In the genomic region with DNA sequence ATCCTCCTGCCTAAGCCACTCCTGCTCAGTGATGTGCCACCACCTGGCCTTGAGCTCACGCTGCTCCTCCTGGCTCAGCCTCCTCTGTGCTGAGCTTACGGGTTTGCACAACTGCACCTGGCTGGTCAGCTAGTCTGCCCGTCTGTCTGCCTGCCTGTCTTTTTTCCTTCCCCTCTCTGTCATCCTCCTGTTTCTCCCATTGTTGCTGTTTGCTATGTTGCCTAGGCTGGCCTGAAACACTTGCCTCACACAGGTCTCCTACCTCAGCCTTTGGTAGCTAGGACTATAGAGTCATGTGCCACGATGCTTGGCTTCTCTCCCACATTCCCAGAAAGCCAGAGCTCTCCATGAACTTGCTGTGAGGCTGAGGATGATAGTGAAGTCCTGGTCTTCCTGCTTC, we compare ENCODE assay signal across 14 mouse cellular contexts. TPM values are rescaled to one million over a fixed set of nuclear protein-coding genes. Genes with fewer than 3 reads are reported as not detected.
A peak's percentile ranks its signal among the peaks of the same experiment; 100 is the strongest.
DNase-seq lines count a peak whose midpoint lies in the region; ATAC-seq and TF ChIP-seq lines count a peak whose summit lies in the region.
"Had no signal": no experiment of that assay in that cellular context is flagged by ENCODE, and none has a peak within 500 bp of the region (broad histone marks: within the 10 kb centered on the region; RNA-seq: fewer than 3 reads in every experiment).

No protein-coding gene starts in this region.

- peaks cover 40% of the 10 kb centered on the region for H3K36me3 ChIP-seq in forebrain, embryonic 14.5 days (ENCODE audit: control insufficient read depth, insufficient read depth, low read length)
- no peaks in the 10 kb centered on the region; the same call in 1 of the 2 replicates for H3K36me3 ChIP-seq in midbrain, embryonic 16.5 days (ENCODE audit: control insufficient read depth, insufficient read depth, low read length)

- no peak overlapping the region for H3K4me3 ChIP-seq in layer of hippocampus, adult 2 months
- no peak overlapping the region for H3K4me3 ChIP-seq in forebrain, embryonic 14.5 days (ENCODE audit: low read depth, low read length)
- H3K4me3 ChIP-seq in midbrain, embryonic 16.5 days (ENCODE audit: low read depth, low read length): no peak overlapping the region

- H3K27me3 ChIP-seq in forebrain, embryonic 14.5 days (replicated peaks; ENCODE audit: control insufficient read depth, insufficient read depth, low read length): no peaks in the 10 kb centered on the region
- no peaks in the 10 kb centered on the region for H3K27me3 ChIP-seq in midbrain, embryonic 16.5 days (ENCODE audit: control insufficient read depth, insufficient read depth, low read depth, low read length)

- 0 out of 2 replicates have a peak overlapping the region, but pooled peaks have one; percentile 13 for H3K9ac ChIP-seq in forebrain, embryonic 14.5 days (ENCODE audit: low read length)
- H3K9ac ChIP-seq in midbrain, embryonic 16.5 days (ENCODE audit: low read depth, low read length): no peak overlapping the region

- H3K9me3 ChIP-seq in forebrain, embryonic 14.5 days (replicated peaks; ENCODE audit: control insufficient read depth, low read length): no peaks in the 10 kb centered on the region
- no peaks in the 10 kb centered on the region for H3K9me3 ChIP-seq in midbrain, embryonic 16.5 days (replicated peaks; ENCODE audit: control insufficient read depth, low read length, poor library complexity, severe bottlenecking)

- H3K4me1 ChIP-seq in forebrain, embryonic 14.5 days (ENCODE audit: control insufficient read depth, insufficient read depth, low read length): peaks cover 22% of the 10 kb centered on the region
- peaks cover 11% of the 10 kb centered on the region for H3K4me1 ChIP-seq in midbrain, embryonic 16.5 days (ENCODE audit: control insufficient read depth, insufficient read depth, low read length)

- H3K4me2 ChIP-seq in forebrain, embryonic 14.5 days (ENCODE audit: low read length): peak overlapping the region; percentile 26; the same call in 1 of the 2 replicates
- H3K4me2 ChIP-seq in midbrain, embryonic 16.5 days (ENCODE audit: low read length): no peak overlapping the region
- H3K4me2 ChIP-seq: liver, embryonic 11.5 days had no signal

- 58% methylated on average over 4 of the region's 4 CpGs for WGBS in forebrain, embryonic 14.5 days
- 63% methylated on average over 4 of the region's 4 CpGs for WGBS in midbrain, embryonic 16.5 days

- peak overlapping the region; percentile 92 for H3K27ac ChIP-seq in layer of hippocampus, adult 2 months
- peak overlapping the region; percentile 91 for H3K27ac ChIP-seq in forebrain, embryonic 14.5 days (ENCODE audit: low read depth, low read length)
- peak overlapping the region; percentile 29 for H3K27ac ChIP-seq in midbrain, embryonic 16.5 days (ENCODE audit: low read length)
- H3K27ac ChIP-seq: kidney, postnatal 0 days had no signal

- DNase-seq in adrenal gland, postnatal 36 days: peak; percentile 40 to 55
- DNase-seq in adrenal gland, postnatal 4 days (ENCODE audit: low spot score in 2 of 2): no peak
- DNase-seq in layer of hippocampus, adult 2 months (ENCODE audit: low spot score in 2 of 2): no peak
- DNase-seq in layer of hippocampus, postnatal 14 days (ENCODE audit: low spot score in 2 of 2): no peak
- no peak for DNase-seq in forebrain, embryonic 14.5 days (ENCODE audit: low spot score)
- no peak for DNase-seq in ovary, postnatal 10 days (ENCODE audit: low spot score)
- no peak for DNase-seq in ovary, adult 18-20 months (ENCODE audit: low spot score)
- DNase-seq: retina, postnatal 1 day had no signal

- no peak for ATAC-seq in forebrain, embryonic 14.5 days
- no peak for ATAC-seq in midbrain, embryonic 16.5 days
- ATAC-seq: lung, postnatal 0 days had no signal

- TF ChIP-seq CTCF in layer of hippocampus, adult 2 months (conservative IDR thresholded peaks at IDR 0.05): no peak

RNA-seq across cellular contexts. Expression of gene Akt2, which starts 21.6 kb away (rescaled TPM):
- 100 to 1,000 TPM; 201 to 243 TPM for total RNA-seq in adrenal gland, postnatal 36 days (2021)
- total RNA-seq in adrenal gland, postnatal 4 days (2021): 100 to 1,000 TPM; 195 to 220 TPM
- 10 to 100 TPM; 87.0 to 99.1 TPM for total RNA-seq in layer of hippocampus, adult 2 months (2021)
- 100 to 1,000 TPM in 1 of 2 experiments, 10 to 100 TPM in 1; 93.7 to 103 TPM for total RNA-seq in layer of hippocampus, postnatal 14 days (2021)
- 80.6 and 85.8 TPM in 2 replicates for polyA plus RNA-seq in forebrain, embryonic 14.5 days (2014; fragmentation: Nextera tagmentation; extraction: Ambion mirVana)
- polyA plus RNA-seq in midbrain, embryonic 16.5 days (2015; fragmentation: Nextera tagmentation; extraction: Ambion mirVana): 49.9 and 57.0 TPM in 2 replicates

RNA-seq across cellular contexts. Expression of gene Ttc9b, which starts 40.8 kb away (rescaled TPM):
- under 1 TPM in 1 of 2 experiments, not detected in 1; 0.13 TPM for total RNA-seq in adrenal gland, postnatal 36 days (2021)
- total RNA-seq in adrenal gland, postnatal 4 days (2021): 1 to 10 TPM; 1.1 to 1.6 TPM
- total RNA-seq in layer of hippocampus, adult 2 months (2021): 10 to 100 TPM; 42.6 to 47.5 TPM
- total RNA-seq in layer of hippocampus, postnatal 14 days (2021): 10 to 100 TPM; 81.8 to 84.7 TPM
- 69.3 and 73.8 TPM in 2 replicates for polyA plus RNA-seq in forebrain, embryonic 14.5 days (2014; fragmentation: Nextera tagmentation; extraction: Ambion mirVana)
- 75.0 and 84.4 TPM in 2 replicates for polyA plus RNA-seq in midbrain, embryonic 16.5 days (2015; fragmentation: Nextera tagmentation; extraction: Ambion mirVana)
- polyA plus RNA-seq: gonadal fat pad, adult 2 months; kidney, postnatal 0 days; liver, embryonic 11.5 days; lung, postnatal 0 days; spleen, adult 2 months had no signal

RNA-seq across cellular contexts. Expression of gene 2310022A10Rik, which starts 59.9 kb away (rescaled TPM):
- 10 to 100 TPM; 15.0 to 15.8 TPM for total RNA-seq in adrenal gland, postnatal 36 days (2021)
- 10 to 100 TPM; 21.6 to 28.0 TPM for total RNA-seq in adrenal gland, postnatal 4 days (2021)
- total RNA-seq in layer of hippocampus, adult 2 months (2021): 10 to 100 TPM; 25.5 to 25.6 TPM
- total RNA-seq in layer of hippocampus, postnatal 14 days (2021): 10 to 100 TPM; 20.8 to 21.4 TPM
- polyA plus RNA-seq in forebrain, embryonic 14.5 days (2014; fragmentation: Nextera tagmentation; extraction: Ambion mirVana): 26.3 and 31.2 TPM in 2 replicates
- 35.6 and 37.5 TPM in 2 replicates for polyA plus RNA-seq in midbrain, embryonic 16.5 days (2015; fragmentation: Nextera tagmentation; extraction: Ambion mirVana)

RNA-seq across cellular contexts. Expression of gene Pld3, which starts 59.9 kb away (rescaled TPM):
- 100 to 1,000 TPM; 106 to 146 TPM for total RNA-seq in adrenal gland, postnatal 36 days (2021)
- total RNA-seq in adrenal gland, postnatal 4 days (2021): 100 to 1,000 TPM; 132 to 133 TPM
- total RNA-seq in layer of hippocampus, adult 2 months (2021): 100 to 1,000 TPM; 573 to 583 TPM
- 100 to 1,000 TPM; 585 to 592 TPM for total RNA-seq in layer of hippocampus, postnatal 14 days (2021)
- 98.6 and 108 TPM in 2 replicates for polyA plus RNA-seq in forebrain, embryonic 14.5 days (2014; fragmentation: Nextera tagmentation; extraction: Ambion mirVana)
- 171 and 225 TPM in 2 replicates for polyA plus RNA-seq in midbrain, embryonic 16.5 days (2015; fragmentation: Nextera tagmentation; extraction: Ambion mirVana)

Comparison
In these comparisons a context has a peak if more than half of its experiments do, and no peak if none do; other contexts are left out.
1. DNase-seq: peak in adrenal gland, postnatal 36 days (2 of 2); none in adrenal gland, postnatal 4 days (0 of 2), layer of hippocampus, adult 2 months (0 of 2), layer of hippocampus, postnatal 14 days (0 of 2), forebrain, embryonic 14.5 days (single experiment), ovary, postnatal 10 days (single experiment) and ovary, adult 18-20 months (single experiment).
2. H3K27ac ChIP-seq: peak in every context shown above with its lines; median percentile 92 in layer of hippocampus, adult 2 months; 91 in forebrain, embryonic 14.5 days; 29 in midbrain, embryonic 16.5 days.
3. RNA of gene Ttc9b, which starts 40.8 kb away (total RNA-seq): 81.8 to 84.7 TPM in layer of hippocampus, postnatal 14 days and 42.6 to 47.5 TPM in layer of hippocampus, adult 2 months; 1.1 to 1.6 TPM in adrenal gland, postnatal 4 days and 0.13 TPM in adrenal gland, postnatal 36 days; every median in the first group is over 10 times any median in the second.